Mouse (Mus musculus): Measurements from ENCODE around the gene Ttc5.

- TF ChIP-seq CTCF (conservative IDR thresholded peaks at IDR 0.05; ENCODE audit: low read length) (peak; percentile 39), POU5F1 (IDR thresholded peaks at IDR 0.05; ENCODE audit: borderline replicate concordance, low read length) (no peak)
These were observed 14.0 kb downstream of the Ttc5 start for GRCm38 (mm10) chr14:50771342-50771741.

Data from E14TG2a.4 (cell line).